Mouse (Mus musculus) T-helper 2 cell (primary cell): Measurements from ENCODE around the gene Podxl.

Source experiments
- in situ Hi-C: fragments of 300-600 bp; cut with MboI, MseI; formaldehyde crosslinking; loops from one replicate; pipeline ENCODE4 v1.15.1; 2025; ENCODE audit warnings: high pct_unique_total_duplicates

The Podxl gene

GRCm38 (mm10) chr6:31524121-31524520, 39.7 kb downstream of the Podxl start:
- in situ Hi-C loops: no loop called here

GRCm38 (mm10) chr6:31523657-31524056, 40.1 kb downstream of the Podxl start:
- in situ Hi-C loops: no loop called here

- in situ Hi-C loops: no loop called here
Measured at GRCm38 (mm10) chr6:31523039-31523438, 40.7 kb downstream of the Podxl start.

GRCm38 (mm10) chr6:31522478-31522877, 41.3 kb downstream of the Podxl start:
- in situ Hi-C loops: no loop called here

- in situ Hi-C loops: no loop called here
Measured at GRCm38 (mm10) chr6:31521491-31522355, 42.1 kb downstream of the Podxl start.

- in situ Hi-C loops: no loop called here
Measured at GRCm38 (mm10) chr6:31520486-31521215, 43.1 kb downstream of the Podxl start.

- in situ Hi-C loops: no loop called here
Measured at GRCm38 (mm10) chr6:31519001-31519471, 44.7 kb downstream of the Podxl start.

- in situ Hi-C loops: no loop called here
Measured at GRCm38 (mm10) chr6:31518338-31518698, 45.5 kb downstream of the Podxl start.

- in situ Hi-C loops: no loop called here
Measured at GRCm38 (mm10) chr6:31517681-31518337, 46.0 kb downstream of the Podxl start.

GRCm38 (mm10) chr6:31513726-31514125, 50.1 kb downstream of the Podxl start:
- in situ Hi-C loops: no loop called here

- in situ Hi-C loops: no loop called here
Measured at GRCm38 (mm10) chr6:31502614-31503013, 61.2 kb downstream of the Podxl start.

GRCm38 (mm10) chr6:31500691-31501090, 63.1 kb downstream of the Podxl start:
- in situ Hi-C loops: no loop called here

GRCm38 (mm10) chr6:31500260-31500659, 63.5 kb downstream of the Podxl start:
- in situ Hi-C loops: no loop called here

GRCm38 (mm10) chr6:31499836-31500235, 63.9 kb downstream of the Podxl start:
- in situ Hi-C loops: no loop called here

- in situ Hi-C loops: no loop called here
Measured at GRCm38 (mm10) chr6:31496227-31496626, 67.6 kb downstream of the Podxl start.

- in situ Hi-C loops: no loop called here
Measured at GRCm38 (mm10) chr6:31495122-31495731, 68.6 kb downstream of the Podxl start.

- in situ Hi-C loops: no loop called here
Measured at GRCm38 (mm10) chr6:31489950-31490349, 73.8 kb downstream of the Podxl start.

GRCm38 (mm10) chr6:31486601-31487000, 77.2 kb downstream of the Podxl start:
- in situ Hi-C loops: no loop called here

GRCm38 (mm10) chr6:31480008-31480407, 83.8 kb downstream of the Podxl start:
- in situ Hi-C loops: no loop called here

- in situ Hi-C loops: no loop called here
Measured at GRCm38 (mm10) chr6:31478221-31478620, 85.6 kb downstream of the Podxl start.
